Mouse (Mus musculus) stomach, postnatal 0 days (tissue): ENCODE results near the gene Psmb9.

Experiments used
- CTCF ChIP-seq: IDR thresholded peaks from 2 replicates; pipeline ENCODE4 v1.5.1; 2016; ENCODE audit warnings: antibody characterized with exemption, low read depth, mild to moderate bottlenecking, moderate library complexity
- EP300 ChIP-seq: optimal IDR thresholded peaks from 2 replicates; pipeline ENCODE3; 2016; ENCODE audit warnings: antibody characterized with exemption

DNA sequence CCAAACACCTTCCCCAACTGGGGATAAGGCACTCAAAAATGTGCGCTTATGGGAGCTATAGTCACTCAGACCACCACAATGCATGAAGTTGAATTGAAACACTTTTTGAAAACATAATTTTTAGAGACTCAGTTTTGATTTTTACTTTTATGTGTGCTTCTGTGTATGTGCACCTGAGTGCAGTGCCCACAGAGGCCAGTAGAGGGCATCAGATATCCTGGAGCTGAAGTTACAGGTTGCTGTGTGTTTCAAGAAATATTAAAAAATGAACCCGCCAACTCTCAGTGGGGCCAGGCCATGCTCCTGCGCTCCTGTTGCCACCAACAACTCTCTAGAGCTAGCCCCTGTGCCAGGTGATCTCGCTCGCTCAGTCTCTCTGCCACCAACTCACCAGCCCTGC, 15.0 kb downstream of the Psmb9 start:
- TF ChIP-seq CTCF (peak; percentile 38), EP300 (no peak)
